Mouse (Mus musculus) layer of hippocampus, adult 8-10 months (tissue): ENCODE measurements around the gene Cdc42bpb. TPM values are rescaled to one million over a fixed set of nuclear protein-coding genes. Genes with fewer than 3 reads are reported as not detected.

Experiments
- DNase-seq, 2 experiments: peaks; one replicate each; pipeline ENCODE4 v3.0.0; 2022; ENCODE audit warnings: low spot score in 2 of 2
- total RNA-seq, 4 experiments: library from RNA; stranded (reverse); gene quantifications; 2 replicates each; pipeline ENCODE4 v1.2.4; 2022

Cdc42bpb gene
- total RNA-seq, 4 experiments from 2014 or later = 114 to 140 (median 119) TPM

DNA sequence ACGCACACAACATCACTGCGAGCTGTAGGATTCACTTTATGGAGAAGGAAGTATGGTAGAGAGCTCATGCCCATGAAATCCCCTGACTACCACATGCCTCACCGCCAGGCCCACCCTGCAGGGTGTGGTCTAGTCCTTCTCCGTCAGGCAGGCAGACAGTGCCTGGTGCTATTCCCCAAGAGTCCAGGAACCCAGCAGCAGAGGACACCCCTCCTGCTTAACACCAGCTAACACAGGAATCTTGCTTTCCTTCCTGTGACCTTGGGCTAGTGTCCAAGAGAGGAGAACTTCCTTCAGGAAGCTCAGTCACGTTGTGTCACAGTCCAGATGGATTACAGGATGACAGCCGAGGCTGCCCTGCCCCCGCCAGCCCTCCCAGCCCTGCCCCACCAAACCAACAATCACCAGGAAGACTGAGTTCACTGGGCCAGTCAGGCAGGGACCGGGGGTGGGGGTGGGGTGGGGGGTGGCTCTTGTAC lies 9.2 kb upstream of the Cdc42bpb start:
- DNase-seq = no peak

DNA sequence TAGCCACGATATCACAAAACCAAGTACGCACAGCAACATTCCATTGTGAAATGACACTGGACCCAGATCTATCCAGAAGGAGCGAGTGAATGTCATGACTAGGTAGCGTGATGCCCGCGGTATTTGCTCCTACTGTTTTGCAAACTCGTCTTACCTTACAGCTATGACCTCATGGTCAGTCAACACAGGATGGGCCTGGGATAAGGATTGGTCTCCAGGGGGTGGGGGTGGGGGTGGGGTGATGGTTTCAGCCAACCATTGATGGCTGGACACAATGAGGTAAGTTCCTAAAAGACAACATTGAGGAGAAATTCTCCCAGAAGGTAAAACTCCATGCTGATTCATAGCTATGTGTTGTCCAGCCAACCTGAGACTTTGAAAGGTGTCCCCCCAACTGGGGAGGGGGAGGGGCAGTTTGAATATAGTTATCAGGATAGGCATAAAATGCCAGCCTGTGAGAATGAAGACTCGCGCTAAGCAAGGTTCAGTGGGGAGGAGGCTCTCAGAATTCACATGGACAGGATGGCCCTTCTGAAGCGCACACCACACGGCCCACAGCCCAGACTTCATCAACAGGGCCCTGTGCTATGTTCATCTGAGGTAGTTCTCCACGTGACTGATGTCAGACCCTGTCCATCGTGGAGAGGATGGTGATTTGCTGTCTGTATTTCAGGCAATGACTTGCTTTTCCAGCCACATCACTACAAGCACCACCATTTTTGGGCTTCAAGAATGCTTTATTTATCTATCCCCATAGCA lies 8.5 kb upstream of the Cdc42bpb start:
- DNase-seq = no peak

DNA sequence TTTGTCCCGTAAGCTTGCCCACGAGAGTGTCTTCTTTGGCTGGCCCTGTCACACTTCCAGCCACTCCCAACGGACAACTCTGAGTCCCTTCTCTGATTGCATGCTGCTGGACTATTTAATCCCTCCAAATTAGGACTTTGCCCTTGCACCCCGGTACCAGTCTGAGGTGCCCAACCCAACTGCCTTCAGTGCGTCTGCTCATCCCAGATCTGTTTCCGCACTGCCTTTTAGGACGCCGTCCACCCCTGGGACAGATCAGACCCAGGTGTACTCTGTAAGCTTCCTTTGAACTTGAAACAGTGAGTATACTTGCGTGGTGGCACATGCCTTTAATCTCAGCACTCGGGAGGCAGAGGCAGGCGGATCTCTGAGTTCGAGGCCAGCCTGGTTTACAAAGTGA lies 1.3 kb upstream of the Cdc42bpb start:
- no peak for DNase-seq

DNA sequence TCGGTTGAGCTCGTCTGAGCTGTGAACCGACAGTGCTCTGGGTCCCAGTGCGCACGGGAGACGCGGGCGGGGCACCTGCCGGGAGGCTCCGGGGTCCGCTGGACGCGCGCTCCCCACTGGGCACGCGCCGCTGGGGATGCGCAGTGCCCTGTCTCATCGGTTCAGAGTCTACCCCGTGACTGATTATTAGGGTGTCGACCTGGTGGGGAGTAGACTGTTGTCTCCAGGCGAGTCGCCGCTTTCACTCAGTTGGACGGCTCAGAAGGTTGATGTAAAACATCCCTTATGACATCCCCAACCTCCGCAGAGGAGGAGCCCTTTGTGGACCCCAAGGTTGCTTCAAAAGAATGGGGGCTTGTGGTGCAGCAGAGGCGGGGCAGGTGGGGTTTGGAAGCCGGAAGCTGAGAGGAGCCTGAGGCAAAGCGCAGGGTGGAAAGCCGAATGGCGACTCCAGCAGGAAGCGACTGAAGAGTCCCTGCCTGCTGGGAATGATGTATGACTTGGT lies 520 bp upstream of the Cdc42bpb start:
- DNase-seq = no peak

DNA sequence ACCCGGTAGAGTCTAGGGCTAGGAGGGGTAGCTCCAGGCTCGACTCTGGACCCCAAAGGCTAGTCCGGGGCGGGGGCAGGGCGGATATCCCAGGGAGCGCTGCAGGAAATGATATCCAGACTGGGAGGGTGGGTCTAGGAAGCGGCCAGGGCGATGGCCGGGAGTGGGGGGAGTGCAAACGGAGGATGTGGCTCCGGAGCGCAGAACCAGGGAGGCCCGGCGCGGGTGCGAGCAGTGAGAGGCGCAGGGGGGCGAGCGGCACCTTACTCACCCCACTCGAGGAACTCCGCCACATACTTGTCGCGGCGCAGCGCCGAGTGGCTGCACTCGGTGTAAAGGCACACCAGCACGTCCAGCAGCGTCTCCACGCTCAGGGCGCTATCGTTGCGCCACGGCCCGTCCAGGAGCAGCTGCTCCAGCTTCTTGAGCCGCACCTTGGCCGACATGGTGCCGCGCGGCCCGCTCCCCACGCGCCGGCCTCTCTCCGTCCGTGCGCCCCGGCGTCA lies 639 bp downstream of the Cdc42bpb start:
- DNase-seq = peak; percentile 25 to 29

DNA sequence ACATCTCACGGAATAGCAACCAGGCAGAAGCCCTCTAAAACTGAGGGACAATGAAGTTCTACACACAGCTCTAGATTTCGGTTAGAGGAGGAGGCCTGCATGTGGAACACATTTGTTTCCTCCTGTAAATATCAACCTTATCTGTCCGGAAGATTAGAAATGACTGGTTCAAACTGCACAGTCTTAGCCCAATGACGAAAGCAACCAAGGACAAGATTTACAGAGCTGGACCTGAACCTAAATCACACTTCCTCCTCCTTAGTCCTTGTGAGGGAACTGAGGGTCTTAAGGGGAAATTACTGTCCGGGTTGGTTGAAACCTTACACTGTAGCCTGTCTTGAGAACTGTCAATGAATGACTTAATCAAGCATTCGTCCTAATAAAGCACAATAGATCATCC lies 1.5 kb downstream of the Cdc42bpb start:
- DNase-seq = no peak

DNA sequence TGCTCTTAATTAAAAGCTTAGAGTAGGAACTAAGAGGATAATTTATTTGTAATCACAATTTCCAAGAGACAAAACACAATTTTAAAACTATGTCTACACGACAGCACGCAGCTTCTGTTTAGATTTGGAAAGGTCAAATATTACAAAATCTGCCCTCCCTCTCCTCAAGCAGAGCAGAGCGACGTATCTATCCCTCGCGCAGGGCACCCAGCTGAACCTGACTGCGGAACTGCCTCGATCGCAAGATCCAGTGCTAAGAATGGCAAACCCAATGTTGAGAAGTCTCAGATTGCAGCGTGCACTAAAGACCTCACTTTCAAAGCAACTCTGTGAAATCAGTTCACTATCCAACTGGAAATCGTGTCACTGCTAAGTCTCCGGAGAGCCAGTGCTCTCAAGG lies 2.0 kb downstream of the Cdc42bpb start:
- DNase-seq = no peak

DNA sequence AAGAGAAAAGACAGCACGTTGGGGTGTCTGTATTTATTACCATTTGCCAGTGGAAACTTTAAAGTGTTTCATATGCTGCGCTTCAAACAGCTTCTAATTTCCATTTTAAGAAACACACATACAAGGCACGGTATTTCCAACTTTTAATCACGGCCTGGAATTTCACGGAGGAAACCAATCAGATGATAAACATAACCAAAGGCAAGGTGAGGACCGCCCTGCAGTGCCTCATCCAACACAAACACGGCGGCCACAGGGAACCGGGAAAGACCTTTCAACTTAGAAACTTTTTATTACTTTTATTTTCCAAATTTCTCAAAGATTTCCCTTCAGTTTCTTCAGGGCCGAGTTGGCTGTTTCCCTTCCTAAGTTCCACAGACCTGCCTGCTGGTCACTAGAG lies 2.8 kb downstream of the Cdc42bpb start:
- no peak for DNase-seq

DNA sequence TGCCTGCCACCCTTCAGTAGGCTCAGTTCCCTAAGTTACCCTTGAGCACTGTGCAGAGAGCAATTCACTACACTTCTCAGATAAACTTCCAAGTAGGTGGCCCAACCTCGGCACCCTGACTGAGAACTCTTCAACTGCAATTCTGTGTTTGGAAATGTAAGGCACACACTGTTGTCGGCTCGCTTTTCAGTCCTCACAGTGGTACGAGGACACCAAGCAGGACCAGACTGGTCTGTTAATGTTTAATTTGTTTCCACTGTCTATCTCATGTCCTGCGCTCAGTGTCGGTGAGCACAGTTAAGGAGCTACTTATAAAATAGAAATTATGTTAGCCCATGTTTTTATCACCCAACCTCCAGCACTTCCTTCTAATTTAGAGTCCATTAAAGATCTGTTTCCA lies 4.1 kb downstream of the Cdc42bpb start:
- DNase-seq = no peak

DNA sequence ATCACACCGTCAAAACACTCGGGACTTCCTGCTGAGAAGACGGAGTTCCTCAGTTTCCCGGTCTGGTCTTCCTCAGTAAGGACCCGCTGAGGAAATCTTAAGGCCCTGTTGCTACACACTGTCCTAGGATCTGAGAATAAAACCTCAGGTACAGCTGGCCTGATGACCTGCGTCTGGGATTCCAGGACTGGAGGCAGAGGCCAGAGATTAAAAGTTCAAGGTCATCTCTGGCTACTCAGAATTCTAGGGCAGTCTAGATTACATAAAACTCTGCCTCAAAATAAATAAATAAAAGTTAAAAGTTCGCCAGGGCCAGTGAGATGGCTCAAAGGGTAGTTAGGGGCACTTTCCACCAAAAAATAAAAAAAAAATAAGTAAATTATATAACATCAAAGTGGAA lies 5.6 kb downstream of the Cdc42bpb start:
- no peak for DNase-seq

DNA sequence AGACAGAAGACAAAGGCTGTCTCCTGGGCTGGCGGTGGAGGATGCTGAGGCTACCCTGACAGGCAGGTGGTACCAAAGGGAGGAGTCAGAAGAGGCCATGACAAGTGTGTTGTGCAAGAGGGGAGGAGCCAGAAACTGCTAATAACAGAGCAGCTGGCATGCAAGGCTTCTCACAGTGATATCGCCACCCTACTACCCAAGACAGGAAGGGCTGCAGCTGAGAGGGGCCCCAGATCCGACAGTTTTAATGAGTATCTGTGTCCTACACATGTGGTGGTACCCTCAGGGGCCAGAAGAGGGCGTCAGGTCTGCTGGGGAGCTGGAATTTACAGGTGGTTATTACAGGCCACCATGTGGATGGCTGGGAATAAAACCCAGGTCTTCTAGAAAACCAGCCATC lies 7.3 kb downstream of the Cdc42bpb start:
- DNase-seq = no peak

DNA sequence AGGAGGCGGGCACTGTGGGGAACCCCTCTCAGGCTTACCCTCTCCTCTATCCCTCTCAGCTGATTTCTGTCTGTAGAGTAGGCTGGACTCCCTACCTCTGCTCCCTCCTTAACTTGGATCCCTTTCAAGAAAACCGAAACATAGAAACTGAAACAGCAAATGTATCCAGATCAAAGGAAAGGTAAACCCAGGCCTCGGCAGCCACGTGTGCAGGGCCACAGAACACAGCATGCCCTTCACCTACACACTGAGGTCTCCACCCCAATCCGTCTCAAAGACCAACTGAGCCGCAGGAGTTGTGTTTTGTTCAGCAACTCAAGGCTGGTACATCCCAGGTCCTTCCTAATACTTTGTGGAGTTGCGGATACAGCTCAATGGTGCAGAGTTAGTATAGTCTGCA lies 10.5 kb downstream of the Cdc42bpb start:
- no peak for DNase-seq

DNA sequence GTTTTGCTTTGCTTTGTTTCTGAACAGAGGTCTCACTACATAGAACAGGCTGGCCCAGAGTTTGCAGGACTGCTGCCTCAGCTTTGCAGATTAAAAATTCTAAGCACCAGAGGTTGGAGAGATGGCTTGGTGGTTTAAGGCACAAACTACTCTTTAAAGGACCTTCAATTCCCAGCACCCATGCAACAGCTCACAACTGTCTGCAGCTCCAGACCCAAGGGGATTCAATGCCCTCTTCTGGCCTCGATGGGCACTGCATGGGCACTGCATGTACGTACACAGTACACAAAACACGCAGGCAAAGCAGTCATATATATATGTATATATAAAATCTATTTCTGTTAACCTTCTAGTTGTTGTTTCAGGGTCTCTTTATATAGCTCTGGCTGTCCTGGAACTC lies 13.3 kb downstream of the Cdc42bpb start:
- no peak for DNase-seq

DNA sequence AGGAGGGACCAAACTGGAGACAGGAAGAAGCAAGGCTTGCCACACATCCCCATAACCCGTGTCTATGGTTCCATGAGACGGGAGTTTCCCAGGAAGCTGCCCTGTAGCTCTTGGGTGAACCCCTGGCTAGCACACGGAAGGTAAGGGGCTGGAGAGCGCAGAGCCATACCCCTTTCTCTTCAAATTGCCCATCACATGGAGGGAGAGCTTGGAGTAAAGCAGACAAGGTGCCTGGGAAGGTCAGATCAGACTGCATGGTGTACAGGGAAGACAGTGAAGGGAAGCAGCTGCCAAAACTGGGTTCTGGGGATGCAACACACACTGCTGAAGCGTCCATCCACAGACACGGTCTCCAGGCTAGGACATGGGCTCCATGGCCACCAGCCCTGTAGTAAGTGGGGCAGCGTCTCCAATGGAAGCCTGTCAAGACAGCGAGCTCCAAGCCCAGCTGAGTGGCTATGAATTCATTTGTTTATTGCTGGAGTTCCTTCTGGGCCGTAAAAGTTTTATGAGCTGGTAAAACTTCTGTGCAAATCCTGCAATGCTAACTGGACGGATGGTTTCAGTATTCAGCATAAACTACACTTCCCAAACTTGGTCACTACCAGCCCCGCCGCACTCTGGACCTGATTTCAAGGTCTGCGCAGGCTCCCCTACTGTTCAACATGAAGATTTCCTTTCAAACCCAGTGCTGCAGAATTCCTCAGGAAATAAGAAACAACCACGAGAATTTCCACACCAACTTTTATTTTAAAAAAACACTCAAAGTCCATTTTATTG lies 16.0 kb downstream of the Cdc42bpb start:
- no peak for DNase-seq

DNA sequence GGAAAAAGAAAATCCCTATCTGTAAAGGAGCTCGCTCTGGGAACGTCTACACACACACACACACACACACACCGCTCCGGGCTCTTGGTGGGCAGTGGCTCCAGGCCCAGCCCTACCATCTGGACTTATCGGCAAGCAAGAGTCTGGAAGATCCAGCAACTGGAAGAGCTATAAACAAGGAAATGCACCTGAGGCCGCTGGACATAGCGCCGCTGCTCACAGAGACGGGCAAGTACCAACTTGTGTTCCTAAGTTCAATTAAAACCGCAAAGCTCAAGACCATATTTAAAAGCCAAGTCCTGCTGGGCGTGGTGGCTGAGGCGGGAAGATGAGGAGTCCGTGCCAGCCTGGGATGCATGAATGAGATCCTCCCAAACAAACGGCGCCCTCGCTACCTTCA lies 16.8 kb downstream of the Cdc42bpb start:
- no peak for DNase-seq

DNA sequence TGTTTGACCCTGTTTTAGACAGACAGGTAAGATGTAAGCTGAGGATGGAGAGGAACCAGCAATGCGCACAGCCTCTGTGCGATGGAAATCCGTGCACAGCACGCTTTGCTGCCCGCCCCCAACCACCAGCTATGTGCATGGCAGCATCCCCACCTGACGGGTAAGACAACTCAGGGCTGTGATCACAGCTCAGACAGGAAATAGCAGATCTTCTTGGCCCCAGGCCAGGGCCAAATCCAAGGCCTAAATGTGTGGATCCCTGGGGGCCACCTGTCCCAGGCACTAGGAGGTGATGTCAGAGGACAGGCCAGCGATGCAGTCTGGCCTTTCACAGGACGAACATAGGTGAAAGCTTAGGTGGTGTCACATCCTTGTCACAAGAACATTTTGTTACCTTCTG lies 21.3 kb downstream of the Cdc42bpb start:
- no peak for DNase-seq

DNA sequence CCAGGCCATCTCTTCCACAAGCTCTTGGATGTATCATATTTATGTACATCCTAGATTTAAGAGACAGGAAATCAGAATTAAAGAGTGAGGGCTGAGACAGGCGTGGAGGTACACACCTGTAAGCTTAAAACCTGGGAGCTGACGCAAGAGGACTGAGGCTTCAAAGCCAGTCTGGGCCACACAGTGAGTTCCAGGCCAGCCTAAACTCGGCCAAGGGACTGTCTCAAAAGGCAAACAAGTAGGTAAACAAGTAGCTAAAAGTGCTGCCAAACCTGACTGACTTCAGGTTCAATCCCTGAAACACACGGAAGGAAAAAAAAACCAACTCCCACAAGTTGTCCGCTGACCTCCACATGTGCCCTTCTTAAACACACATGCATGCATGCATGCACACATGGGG lies 23.4 kb downstream of the Cdc42bpb start:
- DNase-seq = no peak

DNA sequence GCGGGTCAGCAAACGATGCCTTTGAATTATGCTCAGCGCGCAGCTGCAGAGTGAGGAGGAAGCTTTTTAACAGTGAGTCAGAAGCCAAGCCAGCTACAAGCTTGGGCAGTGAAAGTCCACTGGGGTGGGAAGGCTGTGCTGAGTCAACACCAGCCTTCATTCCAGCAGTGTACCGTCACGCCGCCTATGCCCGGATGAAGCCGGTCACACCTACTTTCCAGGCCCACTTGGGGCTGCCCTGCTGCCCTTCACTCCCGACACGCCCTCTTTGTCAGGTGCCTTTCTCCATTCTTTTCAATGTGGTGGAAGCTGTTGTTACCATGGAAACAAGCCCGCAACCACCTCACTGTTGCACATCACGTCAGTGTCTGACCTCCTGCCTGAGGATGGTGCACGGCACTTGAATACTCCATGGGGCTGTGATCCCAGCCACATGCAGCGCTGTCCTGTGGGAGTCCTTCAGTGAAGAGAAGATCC lies 24.0 kb downstream of the Cdc42bpb start:
- no peak for DNase-seq

DNA sequence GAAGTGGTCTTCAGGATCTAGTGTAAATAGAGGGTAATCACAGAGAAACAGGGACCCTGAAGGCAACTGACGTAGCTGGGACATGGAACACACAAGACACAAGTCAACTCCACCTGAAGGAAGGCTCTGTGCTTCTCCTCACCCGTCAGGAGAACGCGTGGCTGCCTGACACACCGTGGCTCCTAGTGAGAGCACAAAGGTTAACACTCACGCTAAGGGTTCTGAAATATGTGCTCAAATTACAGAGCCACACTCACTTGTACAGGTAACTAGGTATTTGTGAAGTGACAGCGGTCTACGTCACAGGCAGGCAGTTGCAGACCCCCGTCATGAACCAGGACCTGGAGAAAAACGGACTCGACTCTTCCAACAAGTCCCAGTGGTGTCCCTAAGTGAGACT lies 24.5 kb downstream of the Cdc42bpb start:
- no peak for DNase-seq

DNA sequence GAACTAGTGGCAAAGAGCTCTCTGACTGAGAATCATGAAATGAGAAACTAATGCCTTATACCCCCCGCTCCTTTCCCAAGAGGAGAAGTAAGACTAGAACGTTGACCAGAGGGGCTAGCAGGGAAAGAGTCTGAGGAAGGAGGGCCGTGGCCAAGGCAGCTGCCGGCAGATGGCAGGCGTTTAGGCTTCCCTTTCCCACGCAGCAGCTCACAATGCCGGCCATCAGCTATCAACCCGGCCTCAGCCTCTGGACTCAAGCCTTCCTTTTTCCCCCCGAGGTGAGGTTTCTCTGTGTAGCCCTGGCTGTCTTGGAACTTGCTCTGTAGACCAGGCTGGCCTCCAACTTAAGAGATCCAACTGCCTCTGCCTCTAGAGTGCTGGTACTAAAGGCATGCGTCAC lies 25.0 kb downstream of the Cdc42bpb start:
- DNase-seq = no peak

DNA sequence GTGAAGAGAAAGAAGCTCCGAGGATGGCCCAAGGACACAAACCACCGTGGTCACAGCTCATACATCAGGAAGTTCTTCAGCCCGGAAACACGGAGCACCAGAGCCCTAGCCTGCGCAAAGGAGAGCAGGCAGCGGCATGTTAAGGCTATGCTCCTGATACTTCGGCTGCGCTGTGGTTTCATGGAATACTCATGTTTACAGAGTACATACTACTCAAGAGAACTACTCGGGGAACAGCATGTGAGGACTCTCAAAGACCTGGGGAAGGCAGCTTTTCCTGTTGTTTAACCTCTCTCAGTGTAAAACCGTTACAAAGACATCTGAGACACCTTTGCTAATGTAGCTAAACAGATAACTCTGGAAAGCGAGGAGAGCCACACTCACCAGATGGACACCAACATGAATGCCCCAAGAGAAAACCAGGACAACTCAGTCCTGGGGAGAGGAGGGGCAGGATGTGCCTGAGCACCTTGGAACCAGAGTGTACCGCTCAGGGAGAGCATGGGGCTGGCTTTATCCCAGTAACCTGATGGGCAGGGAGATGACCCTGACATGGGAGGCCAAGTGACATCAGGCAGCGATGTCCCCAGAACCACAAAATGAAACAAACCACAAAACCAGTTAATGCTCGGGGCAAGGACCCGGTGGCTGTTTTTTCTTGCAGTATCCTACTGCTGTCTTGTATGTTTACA lies 27.8 kb downstream of the Cdc42bpb start:
- DNase-seq = no peak

DNA sequence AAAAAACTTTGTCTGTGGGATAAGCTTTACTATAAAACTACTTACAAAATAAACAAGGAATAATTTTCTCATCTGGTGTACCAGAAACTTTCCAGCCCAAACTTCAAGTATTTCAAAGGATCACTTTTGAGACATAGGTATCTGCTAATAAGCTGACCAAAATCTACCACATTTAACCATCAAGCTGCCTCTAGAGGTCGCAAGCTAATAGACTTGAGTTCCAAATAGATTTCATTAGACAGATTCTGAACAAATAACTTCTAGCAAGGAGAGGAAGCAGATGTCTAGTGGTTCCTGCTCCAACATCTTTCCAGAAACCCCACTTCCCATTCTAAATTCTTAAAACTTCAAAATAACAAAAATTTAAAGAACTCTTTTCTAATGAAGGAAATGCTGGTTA lies 33.6 kb downstream of the Cdc42bpb start:
- DNase-seq = no peak
